Mouse (Mus musculus): ENCODE measurements around the gene Masp1.

- TF ChIP-seq CTCF (IDR thresholded peaks at IDR 0.05), result no peak
- no peak for TF ChIP-seq EP300 (IDR thresholded peaks at IDR 0.05)
Measured at GRCm38 (mm10) chr16:23449946-23450345, 70.7 kb downstream of the Masp1 start.
